Mouse (Mus musculus) thymus, postnatal 14 days (tissue): Measurements from ENCODE around the gene Neurl2.
"Not testable (repeated sequence)": the region's sequence is repeated elsewhere in the genome, so short reads cannot be mapped to it uniquely, and the experiment has no call there.

Experiments used
- DNase-seq: peaks from one replicate; pipeline ENCODE4 v3.0.0; 2021

Gene Neurl2

DNA sequence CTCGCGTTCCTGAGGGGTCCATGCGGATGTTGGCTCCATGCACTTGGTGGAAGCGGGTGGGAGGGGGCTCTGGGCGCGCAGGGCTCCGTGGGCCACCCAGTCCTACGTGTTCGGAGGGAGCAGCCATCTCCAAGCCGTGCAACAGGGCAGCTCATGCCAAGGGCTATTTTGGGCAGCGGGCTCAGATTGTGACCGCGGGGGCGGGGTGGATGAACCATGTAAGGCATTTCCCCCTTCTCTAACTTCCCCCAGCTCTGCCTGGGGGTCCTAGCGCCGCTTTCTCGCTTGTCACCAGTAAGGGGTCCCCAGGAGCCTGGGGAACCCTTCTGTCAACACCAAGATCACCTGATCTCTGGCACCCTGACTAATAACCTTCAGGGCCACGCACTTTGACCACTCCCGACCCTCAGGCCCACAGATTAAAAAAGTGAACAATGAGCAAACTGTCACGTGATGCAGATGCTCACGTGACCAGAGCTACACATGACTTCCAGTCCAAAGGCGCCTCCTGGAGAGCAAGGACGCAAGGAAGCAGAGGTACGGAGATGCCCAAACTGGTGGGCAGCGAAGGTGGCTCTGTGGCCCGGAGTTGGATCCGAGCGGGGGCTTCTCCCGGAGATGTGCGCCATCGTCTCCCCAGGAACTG is at the start of gene Neurl2:
Gene Neurl2, minus strand, starts transcription at position 143 of the 646 bp plus-strand sequence.
- peak; percentile 82 for DNase-seq

- no peak for DNase-seq
Observed at GRCm38 (mm10) chr2:164882619-164883018, 49.4 kb upstream of the Neurl2 start.

DNA sequence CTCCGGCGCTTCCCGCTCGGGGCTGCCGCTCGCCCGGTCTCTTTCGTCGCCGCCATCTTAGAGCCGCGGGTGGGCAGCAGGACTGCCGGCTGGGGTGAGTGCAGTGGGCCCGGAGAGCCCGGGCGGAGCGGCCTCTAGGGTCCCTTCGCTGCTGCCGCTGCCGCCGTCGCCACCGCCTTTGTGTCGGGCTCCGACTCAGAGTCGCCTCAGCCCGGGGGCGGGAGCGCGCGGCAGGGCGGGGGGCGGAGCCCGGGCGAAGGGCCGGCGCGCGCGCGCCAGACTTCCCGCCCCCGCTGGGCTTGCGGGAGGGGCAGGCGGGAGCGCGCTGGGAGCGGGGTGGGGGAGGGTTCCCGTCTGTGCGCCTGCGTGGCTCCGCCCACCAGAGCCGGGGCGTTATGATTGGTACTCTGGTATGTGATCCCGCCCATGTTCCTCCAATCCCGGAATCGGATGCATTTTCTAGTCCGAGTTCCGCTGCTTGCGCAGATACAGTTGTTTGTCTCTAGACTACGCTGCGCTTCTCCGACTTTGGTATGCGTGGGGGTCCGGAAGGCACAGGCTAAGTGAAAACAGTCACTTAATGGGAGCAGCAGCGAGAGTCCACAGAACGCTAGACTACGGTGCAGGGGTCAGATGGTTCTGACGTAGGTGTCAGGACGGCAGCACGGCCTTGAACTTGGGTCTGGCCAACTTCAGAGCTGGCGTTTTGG is 46.5 kb upstream of the Neurl2 start:
- peak; percentile 96 for DNase-seq

DNA sequence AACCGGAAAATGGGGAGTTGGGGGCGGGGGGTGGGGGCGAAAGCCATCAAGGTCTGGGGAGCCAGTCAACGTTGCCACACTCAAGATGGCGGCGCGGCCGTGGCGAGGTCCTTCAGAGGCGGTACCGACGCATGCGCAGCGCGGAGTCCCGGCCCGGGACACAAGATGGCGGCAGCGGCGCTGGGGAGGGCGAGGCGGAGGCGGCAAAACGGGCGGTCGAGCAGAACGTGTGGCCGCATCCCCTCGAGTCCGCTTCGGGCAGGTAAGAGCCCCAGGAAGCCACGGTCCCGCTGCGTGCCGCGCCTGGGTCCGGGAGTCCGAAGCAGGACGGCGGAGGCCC is 45.9 kb upstream of the Neurl2 start, which contains the start of gene Pcif1:
Gene Pcif1, plus strand, starts transcription at position 77 of the 340 bp plus-strand sequence.
- peak; percentile 96 for DNase-seq

DNA sequence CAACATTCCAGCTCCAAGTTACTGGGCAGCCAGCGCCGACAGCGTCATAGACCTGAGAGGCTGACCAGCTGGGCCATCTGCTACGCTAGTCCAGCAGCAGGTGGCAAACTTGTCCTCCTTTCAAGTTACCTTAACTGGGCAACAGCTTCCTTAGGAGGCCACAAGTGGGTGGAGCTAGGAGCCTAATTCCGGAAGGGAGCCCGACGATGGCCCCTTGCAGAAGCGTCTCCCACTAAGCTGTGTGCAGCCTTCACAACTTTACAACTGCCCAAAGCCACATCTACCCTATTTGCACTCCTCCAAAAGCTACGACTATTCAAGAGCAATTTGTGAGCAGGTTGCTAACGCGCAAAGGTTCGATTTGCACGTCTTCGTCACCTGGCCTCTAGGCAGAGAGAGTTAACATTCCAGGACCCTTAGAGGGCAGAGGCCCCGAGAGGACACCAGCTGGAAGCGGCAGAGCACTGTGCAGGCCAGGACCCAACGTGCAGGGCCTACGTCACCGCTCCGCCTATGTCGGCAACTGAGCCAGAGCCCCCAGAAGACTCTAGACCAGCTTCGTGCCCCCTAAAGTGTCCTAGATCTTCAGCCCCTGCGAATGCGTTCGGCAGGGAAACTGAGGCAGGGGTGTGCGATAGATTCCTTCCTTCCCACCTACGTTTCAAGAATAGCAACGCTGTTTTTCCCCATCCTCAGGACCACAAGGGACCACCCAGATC is 45.4 kb upstream of the Neurl2 start:
- DNase-seq = peak; percentile 59

DNA sequence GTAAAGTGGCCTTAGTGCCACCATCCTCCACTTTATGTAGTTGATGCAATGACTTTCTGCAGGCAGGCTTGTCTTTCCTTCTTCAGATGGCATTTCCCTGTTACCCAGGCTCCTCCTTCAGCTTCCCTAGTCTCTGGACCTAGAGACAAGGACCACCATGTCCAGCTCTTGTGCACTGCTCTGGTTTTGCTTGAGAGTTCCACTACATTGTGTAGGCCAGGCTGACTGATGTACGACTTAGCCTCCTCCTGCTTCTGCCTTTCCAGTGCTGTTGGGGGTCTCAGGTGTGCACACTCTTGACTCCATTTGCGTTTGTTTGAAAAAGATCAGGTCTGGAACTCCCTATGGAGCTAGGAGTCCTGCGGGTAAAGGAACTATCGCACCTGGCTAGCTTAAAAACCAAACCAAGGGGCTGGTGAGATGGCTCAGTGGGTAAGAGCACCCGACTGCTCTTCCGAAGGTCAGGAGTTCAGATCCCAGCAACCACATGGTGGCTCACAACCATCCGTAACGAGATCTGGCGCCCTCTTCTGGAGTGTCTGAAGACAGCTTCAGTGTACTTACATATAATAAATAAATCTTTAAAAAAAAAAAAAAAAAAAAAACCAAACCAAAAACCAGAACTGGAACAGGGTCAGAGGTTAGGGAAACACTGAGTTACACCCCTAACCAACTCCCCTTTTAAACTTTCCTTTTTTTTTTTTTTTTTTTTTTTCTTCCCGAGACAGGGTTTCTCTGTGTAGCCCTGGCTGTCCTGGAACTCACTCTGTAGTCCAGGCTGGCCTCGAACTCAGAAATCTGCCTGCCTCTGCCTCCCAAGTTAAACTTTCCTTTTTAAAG is 44.3 kb upstream of the Neurl2 start:
- DNase-seq = not testable (repeated sequence)

GRCm38 (mm10) chr2:164875648-164876047 is 42.4 kb upstream of the Neurl2 start:
- DNase-seq = not testable (repeated sequence)

DNA sequence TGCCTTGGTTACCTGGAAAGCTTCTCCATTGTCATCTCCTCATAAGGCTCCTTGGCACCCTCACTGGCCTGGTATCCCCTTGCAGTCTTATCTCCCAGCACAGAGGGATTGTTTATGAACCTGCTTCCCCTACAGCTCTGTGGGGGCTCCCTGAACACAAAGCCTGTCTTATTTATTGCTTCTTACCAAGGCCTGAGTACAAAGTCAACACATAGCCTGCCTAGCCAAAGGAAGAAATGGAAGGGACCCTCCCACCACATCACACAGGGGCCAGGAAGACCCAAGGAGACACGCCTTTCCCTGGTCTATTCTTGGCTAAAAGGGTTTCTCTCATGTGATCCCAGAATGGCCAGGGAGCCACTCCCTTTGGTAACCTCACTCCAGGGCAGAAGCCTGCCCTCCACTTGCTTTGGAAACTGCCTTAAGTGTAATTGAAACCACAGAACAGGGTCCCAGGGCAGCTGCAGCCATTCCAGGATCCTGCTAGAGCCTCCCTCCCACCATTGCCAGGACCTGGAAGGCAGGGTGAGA is 41.0 kb upstream of the Neurl2 start:
- DNase-seq = no peak

DNA sequence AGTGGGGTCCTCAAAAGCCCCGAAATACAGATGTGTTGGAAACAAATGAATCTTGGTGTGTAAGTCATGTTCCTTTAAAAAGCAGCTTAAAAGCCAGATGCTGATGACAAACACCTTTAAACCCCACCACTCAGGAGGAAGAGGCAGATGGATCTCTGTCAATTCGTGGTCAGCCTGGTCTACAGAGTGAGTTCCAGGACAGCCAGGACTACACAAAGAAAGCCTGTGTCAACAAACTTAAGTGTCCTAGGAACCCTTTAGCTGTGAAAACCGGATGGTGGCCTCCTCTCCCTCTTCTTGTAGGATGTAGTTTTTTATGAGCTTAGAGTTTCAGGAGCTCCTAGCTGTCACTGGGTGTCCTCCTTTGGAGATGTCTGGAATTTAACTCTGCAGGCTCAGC is 40.4 kb upstream of the Neurl2 start:
- DNase-seq = no peak

DNA sequence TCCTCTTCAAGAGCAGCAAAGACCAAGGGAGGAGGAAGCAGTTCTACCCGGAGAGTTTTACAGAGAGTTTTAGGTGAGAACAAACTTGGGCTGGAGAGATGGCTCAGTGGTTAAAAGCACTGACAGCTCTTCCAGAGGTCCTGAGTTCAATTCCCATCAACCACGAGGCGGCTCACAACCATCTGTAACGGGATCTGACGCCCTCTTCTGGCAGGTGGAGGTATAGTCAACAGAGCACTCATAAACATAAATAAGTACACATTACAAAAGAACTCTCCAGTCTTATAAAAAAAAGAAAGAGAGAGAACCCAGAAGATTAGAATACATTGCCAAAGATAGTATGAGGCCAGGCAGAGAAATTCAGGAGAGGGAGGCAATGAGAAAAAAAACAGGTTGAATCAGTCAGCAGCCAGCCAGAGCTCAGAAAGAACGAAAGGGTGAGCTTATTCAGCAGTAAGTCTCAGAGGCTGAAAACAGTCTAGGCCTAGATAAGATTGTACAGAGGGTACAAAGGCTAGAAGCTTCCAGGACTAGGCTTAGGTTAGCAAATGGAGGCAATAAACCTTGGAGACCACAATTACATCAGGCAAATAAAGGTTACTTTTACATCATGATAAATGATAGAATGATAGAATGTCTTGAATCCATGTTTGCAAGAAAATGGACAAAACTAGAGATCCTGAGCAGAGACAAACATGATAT is 38.5 kb upstream of the Neurl2 start:
- no peak for DNase-seq

GRCm38 (mm10) chr2:164868491-164868890 is 35.2 kb upstream of the Neurl2 start:
- DNase-seq = no peak

DNA sequence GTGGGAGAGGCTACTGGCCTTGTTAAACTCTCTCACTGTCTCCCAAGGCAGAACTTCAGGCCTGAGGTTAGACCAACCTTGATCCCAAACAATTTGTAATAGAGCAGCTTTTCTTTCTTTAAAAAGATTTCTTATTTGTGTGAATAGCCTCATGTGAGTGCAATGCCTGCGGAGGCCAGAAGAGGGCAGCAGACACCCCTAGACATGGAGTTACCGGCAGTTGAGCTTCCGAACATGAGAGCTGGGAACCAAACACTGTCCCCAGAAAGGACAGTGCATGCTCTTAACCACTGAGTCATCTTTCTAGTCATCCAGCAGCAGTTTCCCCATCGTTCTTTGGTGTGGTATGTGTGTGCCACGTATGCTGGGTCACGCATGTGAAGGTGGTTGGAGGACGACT is 34.3 kb upstream of the Neurl2 start:
- DNase-seq = no peak

GRCm38 (mm10) chr2:164866741-164867551 is 33.7 kb upstream of the Neurl2 start:
- DNase-seq = no peak

DNA sequence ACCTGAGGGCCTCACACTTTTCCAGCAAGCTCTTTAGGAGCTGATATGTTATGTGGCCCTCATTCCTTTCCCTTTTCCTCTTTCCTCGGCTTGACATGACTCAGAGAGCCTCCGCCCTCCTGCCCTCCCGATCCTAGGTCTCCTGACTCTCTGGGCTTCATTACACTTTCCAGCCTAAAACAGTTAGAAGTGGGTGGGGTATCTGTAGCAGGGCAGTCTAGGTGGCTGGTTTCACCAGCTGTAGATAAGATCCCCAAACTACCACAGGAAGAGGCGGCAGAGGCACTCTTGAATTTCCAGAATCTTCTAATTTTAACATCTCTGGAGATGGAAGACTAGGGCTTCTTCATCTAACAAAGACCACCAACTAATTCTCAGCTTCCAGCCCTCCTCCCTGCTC is 31.3 kb upstream of the Neurl2 start:
- DNase-seq = no peak

GRCm38 (mm10) chr2:164863411-164863810 is 30.2 kb upstream of the Neurl2 start:
- DNase-seq = not testable (repeated sequence)

GRCm38 (mm10) chr2:164862179-164862861 is 29.1 kb upstream of the Neurl2 start:
- no peak for DNase-seq

DNA sequence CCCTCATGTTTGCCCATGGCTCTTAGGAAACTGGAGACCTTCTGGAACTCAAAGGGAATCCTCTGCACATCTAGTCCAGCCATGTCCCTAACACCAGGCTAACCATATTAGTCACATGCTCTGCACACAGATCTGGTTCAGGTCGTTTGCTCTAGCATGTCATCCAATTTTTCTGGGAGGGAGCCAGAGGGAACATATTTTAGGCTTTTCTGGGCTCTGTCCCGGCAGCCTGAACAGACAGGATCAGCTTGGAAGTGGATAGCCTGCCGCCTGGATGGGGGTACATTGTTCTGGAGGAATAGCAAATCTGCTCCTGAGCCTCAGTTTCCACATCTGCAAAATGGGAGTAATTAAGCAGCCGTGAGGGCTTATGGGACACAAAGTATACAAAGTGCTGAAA is 27.8 kb upstream of the Neurl2 start:
- no peak for DNase-seq

- no peak for DNase-seq
Observed at GRCm38 (mm10) chr2:164859640-164860432, 26.6 kb upstream of the Neurl2 start.

DNA sequence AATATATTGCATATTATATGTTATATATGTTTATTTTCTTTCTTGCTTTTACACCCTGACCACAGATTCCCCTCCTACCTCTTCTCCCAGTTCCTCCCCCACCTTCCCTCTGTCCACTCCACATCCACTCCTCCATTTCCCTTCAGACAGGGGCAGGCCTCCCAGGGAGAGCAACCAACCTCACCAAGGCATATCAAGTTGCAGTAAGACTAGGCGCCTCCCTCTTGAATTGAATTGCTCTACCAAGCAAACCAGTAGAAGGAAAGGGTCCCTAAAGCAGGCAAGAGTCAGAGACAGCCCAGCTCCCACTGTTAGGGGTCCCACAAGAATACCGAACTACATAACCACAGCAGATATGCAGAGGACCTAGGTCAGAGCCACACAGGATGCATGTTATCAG is 25.9 kb upstream of the Neurl2 start:
- no peak for DNase-seq
